Mouse (Mus musculus): ENCODE results near the gene Samd9l. TPM values are rescaled to one million over a fixed set of nuclear protein-coding genes. Genes with fewer than 3 reads are reported as not detected.
"Not testable (repeated sequence)": the region's sequence is repeated elsewhere in the genome, so short reads cannot be mapped to it uniquely, and the experiment has no call there.

Gene Samd9l
- polyA plus RNA-seq, 1 experiment, result 0.08 TPM

DNA sequence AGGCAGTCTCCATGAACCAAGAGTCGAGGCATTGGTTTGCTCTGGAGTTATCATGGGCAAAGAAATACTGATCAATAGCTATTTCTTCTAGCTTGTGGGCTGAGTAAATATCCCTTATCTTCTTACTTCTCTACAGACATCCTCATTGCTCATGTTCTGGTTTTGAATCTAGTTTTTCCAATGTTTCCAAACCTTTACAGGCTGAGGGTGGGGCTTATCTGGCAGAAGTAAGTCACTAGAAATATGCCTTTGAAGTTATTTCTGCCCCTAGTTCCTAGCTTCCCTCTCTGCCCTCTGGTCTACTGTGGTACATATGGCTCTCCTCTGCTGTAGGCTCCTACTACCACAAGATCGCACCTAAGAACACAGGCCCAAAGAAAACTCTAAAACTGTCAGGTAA, 20.2 kb downstream of the Samd9l start:
- no peak overlapping the region for H3ac ChIP-seq (ENCODE audit: control insufficient read depth, insufficient read length, low read depth)
- no peaks in the 10 kb centered on the region for H3K36me3 ChIP-seq (ENCODE audit: control insufficient read depth, insufficient read depth)
- H3K27me3 ChIP-seq (ENCODE audit: control insufficient read depth, insufficient read depth, insufficient read length), result no peaks in the 10 kb centered on the region
- H3K79me3 ChIP-seq (ENCODE audit: low read depth), result no peaks in the 10 kb centered on the region
- no peak for TF ChIP-seq MAX (IDR thresholded peaks at IDR 0.05)
- no peak for TF ChIP-seq CEBPB (IDR thresholded peaks at IDR 0.05; ENCODE audit: low read depth)
- TF ChIP-seq CTCF (IDR thresholded peaks at IDR 0.05; ENCODE audit: control insufficient read depth, insufficient read depth, insufficient read length), result no peak
- no peak for TF ChIP-seq MYOG (IDR thresholded peaks at IDR 0.05; ENCODE audit: control insufficient read depth, extremely low read depth, insufficient read length)
- TF ChIP-seq USF1 (IDR thresholded peaks at IDR 0.05; ENCODE audit: low read depth), result no peak
- TF ChIP-seq MYOD1 (IDR thresholded peaks at IDR 0.05; ENCODE audit: control insufficient read depth, insufficient read length, low read depth), result no peak
- no peak for TF ChIP-seq FOSL1 (IDR thresholded peaks at IDR 0.05; ENCODE audit: insufficient read depth, low read length, poor library complexity, severe bottlenecking)
- no peaks in the 10 kb centered on the region for H3K79me2 ChIP-seq (ENCODE audit: control insufficient read depth, insufficient read depth)
- no peak overlapping the region for H3K4me3 ChIP-seq (ENCODE audit: insufficient read depth, poor library complexity, severe bottlenecking)

DNA sequence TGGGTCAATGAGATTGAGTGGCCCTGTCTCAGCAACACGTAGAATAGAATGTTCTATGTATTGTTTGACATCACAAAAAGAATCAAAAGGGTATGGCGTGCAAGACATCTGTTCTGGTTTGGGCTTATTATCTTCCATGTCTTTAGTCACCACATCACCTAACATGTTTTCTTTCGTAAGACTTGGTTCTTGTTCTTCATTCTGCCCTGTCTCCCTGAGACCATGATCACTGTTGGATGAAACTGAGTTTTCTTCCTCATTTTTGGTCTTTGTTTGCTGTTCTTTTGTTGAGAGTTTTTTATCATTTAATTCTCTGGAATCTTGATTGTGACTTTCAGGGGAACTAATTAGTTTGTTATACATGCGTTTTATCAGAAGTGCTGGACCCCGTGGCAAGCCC, 22.7 kb downstream of the Samd9l start:
- H3K36me3 ChIP-seq (ENCODE audit: control insufficient read depth, insufficient read depth), result no peaks in the 10 kb centered on the region
- no peak overlapping the region for H3ac ChIP-seq (ENCODE audit: control insufficient read depth, insufficient read length, low read depth)
- no peak overlapping the region for H3K4me3 ChIP-seq (ENCODE audit: insufficient read depth, poor library complexity, severe bottlenecking)
- no peak for TF ChIP-seq FOSL1 (IDR thresholded peaks at IDR 0.05; ENCODE audit: insufficient read depth, low read length, poor library complexity, severe bottlenecking)
- no peak for TF ChIP-seq MAX (IDR thresholded peaks at IDR 0.05)
- no peak for TF ChIP-seq USF1 (IDR thresholded peaks at IDR 0.05; ENCODE audit: low read depth)
- TF ChIP-seq MYOG (IDR thresholded peaks at IDR 0.05; ENCODE audit: control insufficient read depth, extremely low read depth, insufficient read length), result no peak
- TF ChIP-seq CTCF (IDR thresholded peaks at IDR 0.05; ENCODE audit: control insufficient read depth, insufficient read depth, insufficient read length), result no peak
- TF ChIP-seq CEBPB (IDR thresholded peaks at IDR 0.05; ENCODE audit: low read depth), result no peak
- no peak for TF ChIP-seq MYOD1 (IDR thresholded peaks at IDR 0.05; ENCODE audit: control insufficient read depth, insufficient read length, low read depth)
- no peaks in the 10 kb centered on the region for H3K79me3 ChIP-seq (ENCODE audit: low read depth)
- H3K27me3 ChIP-seq (ENCODE audit: control insufficient read depth, insufficient read depth, insufficient read length), result no peaks in the 10 kb centered on the region
- no peaks in the 10 kb centered on the region for H3K79me2 ChIP-seq (ENCODE audit: control insufficient read depth, insufficient read depth)

DNA sequence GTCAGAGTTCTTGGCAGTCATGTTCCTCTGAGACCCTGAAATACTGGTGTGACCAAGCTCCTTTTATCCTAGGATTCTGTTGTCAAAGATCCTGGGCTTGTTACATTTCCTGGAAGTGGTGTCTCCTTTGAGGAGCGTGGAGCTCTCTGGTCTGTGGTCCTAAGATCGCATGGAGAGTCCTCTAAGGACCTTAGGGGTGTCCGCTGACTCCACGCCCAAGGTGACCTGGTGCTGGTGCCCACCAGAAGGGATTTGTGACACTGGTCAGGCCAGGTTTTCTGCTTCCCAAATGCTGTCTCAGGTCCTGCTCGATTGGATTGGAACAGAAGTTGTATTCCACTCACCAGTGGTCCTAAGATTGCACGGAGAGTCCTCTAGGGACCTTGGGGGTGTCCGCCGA, 29.8 kb downstream of the Samd9l start:
- Histone ChIP-seq H3K27me3 (ENCODE audit: control insufficient read depth, insufficient read depth, insufficient read length) (no peaks in the 10 kb centered on the region), H3ac (ENCODE audit: control insufficient read depth, insufficient read length, low read depth) (no peak overlapping the region), H3K79me3 (ENCODE audit: low read depth) (no peaks in the 10 kb centered on the region), H3K79me2 (ENCODE audit: control insufficient read depth, insufficient read depth) (no peaks in the 10 kb centered on the region), H3K4me3 (ENCODE audit: insufficient read depth, poor library complexity, severe bottlenecking) (no peak overlapping the region), H3K36me3 (ENCODE audit: control insufficient read depth, insufficient read depth) (no peaks in the 10 kb centered on the region)
- TF ChIP-seq MAX (IDR thresholded peaks at IDR 0.05) (no peak), FOSL1 (IDR thresholded peaks at IDR 0.05; ENCODE audit: insufficient read depth, low read length, poor library complexity, severe bottlenecking) (no peak), CTCF (IDR thresholded peaks at IDR 0.05; ENCODE audit: control insufficient read depth, insufficient read depth, insufficient read length) (no peak), USF1 (IDR thresholded peaks at IDR 0.05; ENCODE audit: low read depth) (no peak), MYOD1 (IDR thresholded peaks at IDR 0.05; ENCODE audit: control insufficient read depth, insufficient read length, low read depth) (no peak)

DNA sequence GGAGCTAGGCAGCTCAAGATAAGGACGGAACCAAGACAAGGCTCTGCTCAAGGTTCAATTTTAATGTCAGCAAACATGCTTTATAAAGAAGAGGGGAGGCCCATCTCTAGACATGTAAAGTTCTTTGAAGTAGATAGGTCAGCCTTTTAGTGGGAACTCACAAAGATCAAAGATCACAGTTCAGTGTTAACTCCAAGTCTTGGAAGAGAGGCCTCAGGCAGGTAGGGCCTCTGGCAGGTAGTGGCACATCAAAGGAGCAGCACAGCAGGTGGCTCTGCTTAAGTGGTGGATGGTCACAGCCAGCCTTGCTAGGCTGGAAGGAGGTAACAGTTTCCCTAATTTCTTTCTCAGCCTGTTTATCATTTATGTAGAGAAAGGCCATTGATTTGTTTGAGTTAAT, 33.8 kb downstream of the Samd9l start:
- H3K79me3 ChIP-seq (ENCODE audit: low read depth); H3ac ChIP-seq (ENCODE audit: control insufficient read depth, insufficient read length, low read depth); H3K27me3 ChIP-seq (ENCODE audit: control insufficient read depth, insufficient read depth, insufficient read length); H3K36me3 ChIP-seq (ENCODE audit: control insufficient read depth, insufficient read depth); H3K4me3 ChIP-seq (ENCODE audit: insufficient read depth, poor library complexity, severe bottlenecking); H3K79me2 ChIP-seq (ENCODE audit: control insufficient read depth, insufficient read depth): not testable (repeated sequence)

DNA sequence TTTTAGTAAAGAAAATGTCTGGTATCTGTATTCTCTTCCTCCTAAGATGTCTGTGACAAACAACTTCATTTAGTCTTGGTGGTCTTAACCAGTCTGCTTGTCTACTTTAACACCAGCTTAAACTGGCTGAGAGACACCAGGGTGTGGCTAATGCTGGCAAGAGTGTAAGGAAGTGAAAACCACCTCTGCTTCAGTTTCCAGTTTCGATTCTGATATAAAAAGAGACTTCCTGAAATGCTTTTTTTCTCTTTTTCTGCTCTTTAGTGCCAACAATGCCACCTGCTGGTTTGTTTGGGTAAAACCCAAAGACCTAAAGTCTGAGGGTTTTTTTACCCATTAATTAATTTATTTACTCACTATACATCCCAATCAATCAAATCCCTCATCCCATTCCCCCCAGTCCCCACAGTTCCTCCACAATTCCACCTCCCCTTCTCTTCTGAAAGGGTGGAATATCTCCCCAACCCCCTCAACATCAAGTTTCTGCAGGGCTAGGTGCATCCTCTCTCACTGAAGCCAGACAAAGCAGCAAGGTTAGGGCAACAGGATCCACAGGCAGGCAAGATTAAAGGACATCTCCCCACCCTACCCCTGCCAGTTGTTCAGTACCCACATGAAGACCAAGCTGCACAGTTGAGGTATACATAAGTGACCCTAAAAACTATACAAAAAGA, 53.3 kb downstream of the Samd9l start:
- H3K4me3 ChIP-seq (ENCODE audit: insufficient read depth, poor library complexity, severe bottlenecking); H3ac ChIP-seq (ENCODE audit: control insufficient read depth, insufficient read length, low read depth); H3K79me2 ChIP-seq (ENCODE audit: control insufficient read depth, insufficient read depth); H3K27me3 ChIP-seq (ENCODE audit: control insufficient read depth, insufficient read depth, insufficient read length); H3K79me3 ChIP-seq (ENCODE audit: low read depth); H3K36me3 ChIP-seq (ENCODE audit: control insufficient read depth, insufficient read depth): not testable (repeated sequence)

DNA sequence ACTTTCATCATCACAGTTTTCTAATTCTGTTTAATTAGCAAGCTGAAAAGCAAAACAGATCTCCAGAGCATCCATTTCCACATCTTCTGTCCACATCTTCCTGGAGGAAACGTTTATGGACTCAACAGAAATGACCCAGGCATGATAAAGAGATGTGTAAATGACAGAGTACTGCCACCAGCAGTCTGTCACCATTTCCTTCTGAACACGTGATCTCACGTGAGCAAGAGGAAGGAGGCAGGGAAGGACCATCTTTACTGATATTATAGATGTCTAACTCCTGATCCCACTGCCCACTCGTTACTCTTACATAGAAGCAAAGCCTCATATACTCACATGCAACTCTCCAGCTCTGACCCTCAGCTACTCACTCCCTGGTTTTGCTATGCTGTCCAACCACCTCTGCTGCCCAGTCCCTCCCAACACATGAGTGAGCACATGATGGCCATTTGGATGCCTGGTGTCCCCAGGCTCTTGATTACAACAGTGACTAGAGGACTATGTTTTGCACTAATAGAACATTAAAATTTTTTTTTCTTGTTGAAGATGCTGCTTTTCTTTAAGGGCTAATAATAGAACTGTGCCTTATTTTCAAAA, 54.2 kb downstream of the Samd9l start:
- H3K4me3 ChIP-seq (ENCODE audit: insufficient read depth, poor library complexity, severe bottlenecking); H3K27me3 ChIP-seq (ENCODE audit: control insufficient read depth, insufficient read depth, insufficient read length); H3ac ChIP-seq (ENCODE audit: control insufficient read depth, insufficient read length, low read depth); H3K79me2 ChIP-seq (ENCODE audit: control insufficient read depth, insufficient read depth); H3K79me3 ChIP-seq (ENCODE audit: low read depth); H3K36me3 ChIP-seq (ENCODE audit: control insufficient read depth, insufficient read depth): not testable (repeated sequence)

DNA sequence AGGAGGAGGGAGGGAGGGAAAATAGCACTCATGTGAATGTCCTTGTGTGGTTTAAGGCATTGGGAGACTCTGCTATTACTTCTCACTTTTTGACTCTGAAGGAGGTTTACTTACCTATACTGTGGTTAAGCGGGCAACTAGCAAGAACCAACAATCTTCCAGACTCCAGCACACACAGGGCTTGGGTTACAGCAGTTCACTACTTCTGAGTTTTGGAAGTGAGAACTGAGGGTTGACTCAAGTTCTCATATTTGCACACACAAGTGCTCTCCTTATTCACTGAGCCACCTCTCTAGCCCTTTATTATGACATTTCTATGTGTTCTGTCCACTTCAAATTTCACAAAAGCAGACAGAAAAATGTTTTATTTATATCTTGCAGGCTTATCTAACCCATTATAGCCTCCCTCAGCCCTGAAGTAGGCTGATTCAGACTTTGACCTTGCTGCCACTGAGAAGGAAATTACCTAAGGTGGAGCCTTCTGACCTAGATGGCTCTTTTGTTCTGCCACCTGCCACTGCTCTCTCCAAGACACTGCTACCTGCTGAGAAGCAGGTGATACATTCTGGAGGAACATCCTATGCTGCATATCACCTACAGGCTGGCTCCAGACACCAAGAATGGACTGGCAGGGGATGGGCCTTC, 55.6 kb downstream of the Samd9l start:
- H3K36me3 ChIP-seq (ENCODE audit: control insufficient read depth, insufficient read depth); H3K79me2 ChIP-seq (ENCODE audit: control insufficient read depth, insufficient read depth); H3ac ChIP-seq (ENCODE audit: control insufficient read depth, insufficient read length, low read depth); H3K27me3 ChIP-seq (ENCODE audit: control insufficient read depth, insufficient read depth, insufficient read length); H3K79me3 ChIP-seq (ENCODE audit: low read depth); H3K4me3 ChIP-seq (ENCODE audit: insufficient read depth, poor library complexity, severe bottlenecking): not testable (repeated sequence)
